Mouse (Mus musculus): Measurements from ENCODE around the gene Ahcyl2.

Ahcyl2 gene

GRCm38 (mm10) chr6:29770672-29771321 lies 3.0 kb downstream of the Ahcyl2 start:
- no peak for DNase-seq (ENCODE audit: low read depth)

DNA sequence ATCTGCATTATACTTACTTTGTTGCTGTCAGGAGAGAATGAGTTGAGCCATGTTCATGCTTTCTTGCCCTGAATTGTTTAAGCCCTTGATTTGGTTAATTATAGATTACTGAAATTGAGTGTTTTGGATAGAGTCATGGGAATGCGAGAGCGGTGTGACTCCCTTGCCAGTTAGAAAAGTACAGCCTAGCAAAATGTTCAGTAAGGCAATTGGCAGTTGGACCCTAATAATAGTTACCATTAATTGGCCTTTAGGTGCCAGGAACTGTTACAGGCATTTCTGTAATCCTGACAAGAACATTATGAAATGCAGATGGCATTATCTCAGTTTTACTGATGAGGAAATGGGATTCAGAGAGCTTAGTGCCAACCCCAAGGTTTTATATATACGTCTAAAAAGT lies 4.4 kb downstream of the Ahcyl2 start:
- DNase-seq (ENCODE audit: low read depth), result no peak

- DNase-seq (ENCODE audit: low read depth), result no peak
Observed at GRCm38 (mm10) chr6:29774161-29774560, 6.3 kb downstream of the Ahcyl2 start.

- no peak for DNase-seq (ENCODE audit: low read depth)
Observed at GRCm38 (mm10) chr6:29775609-29776008, 7.8 kb downstream of the Ahcyl2 start.

GRCm38 (mm10) chr6:29776542-29777237 lies 8.9 kb downstream of the Ahcyl2 start:
- DNase-seq (ENCODE audit: low read depth), result peak; percentile 44

GRCm38 (mm10) chr6:29777238-29777555 lies 9.4 kb downstream of the Ahcyl2 start:
- DNase-seq (ENCODE audit: low read depth), result no peak

GRCm38 (mm10) chr6:29780082-29780481 lies 12.3 kb downstream of the Ahcyl2 start:
- no peak for DNase-seq (ENCODE audit: low read depth)

GRCm38 (mm10) chr6:29780571-29780970 lies 12.8 kb downstream of the Ahcyl2 start:
- DNase-seq (ENCODE audit: low read depth), result no peak

DNA sequence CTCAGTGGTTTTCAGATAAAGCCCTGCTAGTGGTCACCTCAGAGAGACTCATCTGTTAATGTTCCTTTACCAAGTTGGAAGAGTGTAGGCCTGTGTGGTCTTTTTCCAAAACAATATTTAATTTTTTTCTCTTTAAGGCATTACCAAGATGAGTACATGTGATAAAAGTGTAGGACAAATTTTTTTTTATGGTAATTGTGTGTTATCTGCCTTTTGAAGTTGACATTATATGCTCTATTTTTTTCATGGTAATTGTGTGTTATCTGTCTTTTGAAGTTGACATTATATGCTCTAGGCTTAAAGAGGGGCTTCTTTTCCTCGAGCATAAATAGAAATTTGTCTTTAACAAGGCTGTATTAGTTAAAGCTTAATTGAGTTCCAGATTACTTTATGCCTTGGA lies 14.4 kb downstream of the Ahcyl2 start:
- DNase-seq (ENCODE audit: low read depth), result no peak

- DNase-seq (ENCODE audit: low read depth), result no peak
Observed at GRCm38 (mm10) chr6:29783960-29784359, 16.1 kb downstream of the Ahcyl2 start.

GRCm38 (mm10) chr6:29784413-29785021 lies 16.7 kb downstream of the Ahcyl2 start:
- DNase-seq (ENCODE audit: low read depth), result no peak

DNA sequence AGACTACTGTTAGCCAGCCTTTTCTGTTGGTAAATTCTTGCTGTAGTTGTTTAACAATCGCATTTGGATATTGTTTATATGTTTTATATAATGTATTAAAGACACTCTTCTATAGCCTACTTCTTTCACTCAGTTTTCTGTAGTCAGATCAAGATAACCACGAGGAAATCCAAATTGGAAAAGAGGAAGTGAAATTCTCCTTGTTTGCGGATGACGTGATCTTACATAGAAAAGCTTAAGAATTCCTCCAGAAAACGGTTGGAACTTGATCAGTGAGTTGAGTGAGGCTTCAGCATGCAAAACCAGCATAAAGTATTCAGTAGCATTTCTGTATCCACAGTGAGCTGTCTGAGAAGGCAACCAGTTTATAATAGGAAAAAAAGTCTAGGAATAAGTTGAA lies 17.9 kb downstream of the Ahcyl2 start:
- DNase-seq (ENCODE audit: low read depth), result no peak

- DNase-seq (ENCODE audit: low read depth), result no peak
Observed at GRCm38 (mm10) chr6:29788779-29789350, 21.1 kb downstream of the Ahcyl2 start.

DNA sequence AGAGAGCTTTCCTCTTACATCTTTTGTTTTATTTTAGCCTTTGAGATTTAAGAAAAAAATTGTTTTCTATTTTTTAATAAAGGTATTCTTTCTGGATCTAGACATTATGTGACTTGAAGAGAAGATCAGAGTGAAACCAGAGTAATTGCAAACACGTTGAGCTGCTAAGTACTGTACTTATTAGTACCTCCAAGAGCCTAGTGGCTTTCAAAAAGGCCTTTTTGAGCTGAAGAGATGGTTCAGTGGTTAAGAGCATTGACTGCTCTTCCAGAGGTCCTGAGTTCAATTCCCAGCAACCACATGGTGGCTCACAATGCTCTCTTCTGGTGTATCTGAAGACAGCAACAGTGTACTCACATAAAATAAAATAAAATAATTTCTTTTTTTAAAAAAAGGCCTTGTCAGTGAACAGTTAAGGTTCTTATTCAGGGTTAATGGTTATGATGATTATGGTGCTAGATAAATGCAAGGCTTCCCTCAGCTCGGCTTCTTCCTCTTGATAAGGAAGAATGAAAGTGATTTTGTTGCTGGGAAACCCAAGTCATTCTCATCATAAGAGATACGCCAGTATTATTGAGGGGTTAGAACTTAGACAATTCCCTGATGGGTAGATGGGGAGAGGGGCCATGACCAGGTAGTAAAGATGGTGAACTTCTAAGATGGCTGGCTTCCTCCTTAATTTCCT lies 22.3 kb downstream of the Ahcyl2 start:
- no peak for DNase-seq (ENCODE audit: low read depth)

- peak; percentile 24 for DNase-seq (ENCODE audit: low read depth)
Observed at GRCm38 (mm10) chr6:29793520-29793919, 25.7 kb downstream of the Ahcyl2 start.

DNA sequence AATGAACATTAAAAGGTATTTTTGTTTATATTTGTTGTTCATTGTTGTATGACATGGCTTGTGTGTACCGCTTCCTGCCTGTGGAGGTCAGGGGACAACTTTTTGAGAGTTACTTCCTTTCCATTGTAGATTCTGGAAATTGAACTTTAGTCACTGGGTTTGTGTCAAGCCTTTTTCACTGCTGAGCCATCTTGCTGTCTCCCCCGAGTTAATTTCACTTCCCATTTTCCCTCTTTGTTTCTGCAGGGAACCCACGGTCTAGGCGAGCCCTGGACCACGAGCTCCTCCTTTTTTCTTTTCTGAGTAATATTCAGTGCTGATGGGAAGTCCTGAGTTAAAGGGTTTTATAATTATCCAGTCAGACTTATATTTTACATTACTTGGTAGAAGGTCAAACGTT lies 26.8 kb downstream of the Ahcyl2 start:
- DNase-seq (ENCODE audit: low read depth), result peak; percentile 32

DNA sequence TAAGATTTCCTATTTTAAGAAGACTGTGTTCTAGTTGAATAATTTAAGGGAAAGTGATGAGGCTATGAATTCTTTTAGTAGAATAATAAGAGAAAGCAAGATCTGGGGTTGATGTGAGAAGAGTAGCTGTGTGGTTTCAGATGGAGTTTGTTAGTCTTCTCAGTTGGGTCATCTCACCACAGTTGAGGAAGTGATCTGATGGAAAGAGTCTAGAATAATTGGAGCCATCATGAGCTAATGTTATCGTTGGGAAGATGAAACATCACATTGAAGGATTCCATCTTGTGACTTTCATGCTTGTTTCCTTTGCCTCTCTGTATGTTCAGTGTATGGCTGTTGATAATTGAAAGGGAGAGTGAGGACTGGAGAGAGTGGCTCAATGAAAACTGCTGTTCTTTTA lies 35.2 kb downstream of the Ahcyl2 start:
- peak; percentile 58 for DNase-seq (ENCODE audit: low read depth)

DNA sequence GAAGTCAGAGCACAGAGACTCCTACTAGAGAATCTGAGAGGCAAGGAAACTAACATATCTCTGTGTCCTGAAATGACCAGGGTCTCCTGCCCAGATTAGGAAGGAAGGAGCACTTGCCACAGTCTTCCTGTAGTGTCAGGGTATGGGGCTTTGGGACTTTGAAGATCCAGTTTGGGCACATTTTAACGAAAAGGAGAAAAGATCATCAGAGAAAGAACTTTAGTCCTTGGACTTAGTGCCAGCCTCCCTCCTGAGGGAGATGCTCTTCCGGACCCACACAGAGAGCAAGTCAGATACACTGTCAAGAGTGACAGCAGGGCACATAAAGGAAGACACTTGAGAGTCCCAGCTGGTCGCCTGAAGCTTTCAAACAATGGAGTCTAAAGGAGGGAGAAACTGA lies 36.2 kb downstream of the Ahcyl2 start:
- DNase-seq (ENCODE audit: low read depth), result no peak

GRCm38 (mm10) chr6:29805381-29805780 lies 37.6 kb downstream of the Ahcyl2 start:
- no peak for DNase-seq (ENCODE audit: low read depth)

DNA sequence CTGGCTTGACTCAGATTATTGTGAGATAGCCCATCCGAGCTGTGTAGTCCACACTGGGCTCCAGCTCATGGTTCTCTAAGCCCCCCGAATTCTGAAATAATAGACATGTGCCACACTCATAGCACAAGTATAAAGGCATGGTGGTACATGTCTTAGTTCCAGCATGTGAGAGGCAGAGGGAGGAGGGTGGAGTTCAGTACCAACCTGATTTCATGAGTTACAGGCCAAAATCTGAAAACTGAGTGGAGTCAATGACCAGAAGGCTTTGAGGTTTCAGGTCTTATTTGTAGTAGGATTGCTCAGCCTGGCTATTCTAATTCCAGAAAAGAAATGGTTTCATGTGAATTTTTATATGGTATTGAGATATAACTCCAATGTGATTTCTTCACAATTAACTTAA lies 44.3 kb downstream of the Ahcyl2 start:
- no peak for DNase-seq (ENCODE audit: low read depth)

DNA sequence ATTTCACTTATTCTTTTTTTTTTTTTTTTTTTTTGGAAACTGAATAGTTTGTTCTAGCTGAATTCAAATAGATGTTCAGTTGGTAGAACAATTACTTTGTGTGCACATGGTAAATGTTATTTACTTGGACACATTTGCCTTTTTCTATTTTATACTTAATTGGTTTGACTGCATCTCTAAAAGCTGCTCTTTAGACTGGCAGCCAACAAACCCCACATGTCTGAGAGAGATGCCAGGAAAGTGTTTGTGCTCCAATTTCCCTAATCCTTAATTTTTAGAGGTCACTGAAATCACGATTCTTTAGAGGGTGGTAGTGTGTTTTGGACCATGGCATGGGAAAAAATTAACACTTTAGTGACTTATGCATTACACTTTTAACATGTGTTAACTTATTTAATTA lies 44.8 kb downstream of the Ahcyl2 start:
- DNase-seq (ENCODE audit: low read depth), result no peak

GRCm38 (mm10) chr6:29814616-29815015 lies 46.8 kb downstream of the Ahcyl2 start:
- no peak for DNase-seq (ENCODE audit: low read depth)

DNA sequence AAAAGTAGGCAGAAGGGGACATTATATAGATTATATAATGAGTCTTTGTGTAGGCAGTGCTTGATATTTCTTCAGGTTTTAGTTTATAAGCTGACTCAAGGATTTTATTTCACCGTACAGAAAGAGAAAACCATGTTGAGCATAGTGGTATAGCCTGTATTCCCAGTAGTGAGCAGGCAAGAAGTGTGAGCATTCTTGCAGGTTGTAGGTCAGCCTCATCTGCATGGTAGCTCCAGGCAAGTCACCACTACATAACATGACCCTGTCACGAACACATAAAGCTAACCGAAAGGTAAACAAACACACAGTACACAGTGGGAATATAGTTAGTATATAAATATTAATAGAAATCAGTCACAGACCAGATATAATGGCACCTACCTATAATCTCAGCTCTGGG lies 47.2 kb downstream of the Ahcyl2 start:
- no peak for DNase-seq (ENCODE audit: low read depth)
